Mouse (Mus musculus) forebrain, embryonic 14.5 days (tissue): ENCODE results near the gene Ehd1. TPM values are rescaled to one million over a fixed set of nuclear protein-coding genes. Genes with fewer than 3 reads are reported as not detected.
A peak's percentile ranks its signal among the peaks of the same experiment; 100 is the strongest.

ENCODE experiments used
- ATAC-seq: fragments of 200-750 bp; cut with Nextera tagmentation; 2 replicates; pipeline ENCODE4 v1.8.0; 2017; ENCODE audit warnings: mild to moderate bottlenecking, moderate library complexity
- DNase-seq: peaks from one replicate; pipeline ENCODE4 v3.0.0-alpha.2; 2015; ENCODE audit warnings: low spot score
- H3K27ac ChIP-seq: fragments of 300-500 bp; sonication (generic); 2 replicates; pipeline ENCODE4 v1.5.1; 2014; ENCODE audit warnings: low read depth, mild to moderate bottlenecking, control low read depth, low read length, moderate library complexity
- H3K27me3 ChIP-seq: fragments of 300-500 bp; sonication (generic); replicated peaks from 2 replicates; pipeline ENCODE4 v1.6.1; 2014; ENCODE audit warnings: low read length, control low read depth, mixed read lengths; ENCODE audit not compliant: control insufficient read depth, insufficient read depth
- H3K36me3 ChIP-seq: fragments of 300-500 bp; sonication (generic); 2 replicates; pipeline ENCODE4 v1.6.1; 2014; ENCODE audit warnings: low read length, control low read depth; ENCODE audit not compliant: control insufficient read depth, insufficient read depth
- H3K4me1 ChIP-seq: fragments of 300-500 bp; sonication (generic); 2 replicates; pipeline ENCODE4 v1.6.1; 2014; ENCODE audit warnings: antibody characterized with exemption, low read length, control low read depth; ENCODE audit not compliant: control insufficient read depth, insufficient read depth
- H3K4me2 ChIP-seq: fragments of 300-500 bp; sonication (generic); 2 replicates; pipeline ENCODE4 v1.6.1; 2014; ENCODE audit warnings: mild to moderate bottlenecking, control low read depth, low read length
- H3K4me3 ChIP-seq: fragments of 300-500 bp; sonication (generic); 2 replicates; pipeline ENCODE4 v1.5.1; 2014; ENCODE audit warnings: low read depth, low read length, control low read depth
- H3K9ac ChIP-seq: fragments of 300-500 bp; sonication (generic); 2 replicates; pipeline ENCODE4 v1.6.1; 2014; ENCODE audit warnings: mild to moderate bottlenecking, low read length, control low read depth, moderate library complexity
- H3K9me3 ChIP-seq: fragments of 300-500 bp; sonication (generic); replicated peaks from 2 replicates; pipeline ENCODE4 v1.6.1; 2016; ENCODE audit warnings: low read length, control low read depth, mixed read lengths; ENCODE audit not compliant: control insufficient read depth
- WGBS: fragments of 180-500 bp; shearing (Covaris S2); extraction: QIAGEN DNeasy Blood & Tissue Kit; methylation state at CpG from one replicate; pipeline ENCODE4 v1.1.7; 2014; 5-methylcytosine and 5-hydroxymethylcytosine counted together
- microRNA counts: library from miRNA; unstranded; fragments of <30 nt; microRNA quantifications from one replicate; lab custom pipeline; 2016
- microRNA-seq: library from miRNA; unstranded; fragments of <30 nt; microRNA quantifications from one replicate; pipeline ENCODE4, GENCODE M21; 2016
- polyA plus RNA-seq: library from polyadenylated mRNA; unstranded; fragments of >200 nt; fragmentation: Nextera tagmentation; extraction: Ambion mirVana; gene quantifications from 2 replicates; pipeline ENCODE4 v1.2.1, GENCODE M21; 2014

The Ehd1 gene
- polyA plus RNA-seq, 1 experiment from 2014 or later, result 71.3 TPM

- WGBS, result 85% methylated on average over 10 of the region's 10 CpGs
- H3K27me3 ChIP-seq, result no peaks in the 10 kb centered on the region
Measured at GRCm38 (mm10) chr19:6346661-6347060, 70.1 kb downstream of the Ehd1 start.

GRCm38 (mm10) chr19:6347615-6348014 lies 71.1 kb downstream of the Ehd1 start:
- 88% methylated on average over 4 of the region's 4 CpGs for WGBS
- Histone ChIP-seq H3K27ac (no peak overlapping the region), H3K36me3 (peaks cover 76% of the 10 kb centered on the region), H3K4me1 (no peaks in the 10 kb centered on the region), H3K4me2 (no peak overlapping the region), H3K9ac (no peak overlapping the region), H3K4me3 (no peak overlapping the region), H3K27me3 (no peaks in the 10 kb centered on the region), H3K9me3 (no peaks in the 10 kb centered on the region)
- no peak for DNase-seq
- ATAC-seq, result no peak

More at GRCm38 (mm10) chr19:6346661-6347060, 70.1 kb downstream of the Ehd1 start:
- Histone ChIP-seq H3K9me3 (no peaks in the 10 kb centered on the region), H3K4me1 (no peaks in the 10 kb centered on the region), H3K4me2 (no peak overlapping the region), H3K27ac (no peak overlapping the region; the same call in 1 of the 2 replicates), H3K9ac (no peak overlapping the region), H3K36me3 (peaks cover 75% of the 10 kb centered on the region), H3K4me3 (no peak overlapping the region)
- DNase-seq (no peak), ATAC-seq (no peak)

- Histone ChIP-seq H3K4me1 (no peaks in the 10 kb centered on the region), H3K9me3 (no peaks in the 10 kb centered on the region), H3K27me3 (no peaks in the 10 kb centered on the region), H3K4me3 (no peak overlapping the region), H3K27ac (no peak overlapping the region), H3K36me3 (peaks cover 75% of the 10 kb centered on the region), H3K4me2 (no peak overlapping the region), H3K9ac (no peak overlapping the region)
- WGBS, result 87% methylated on average over 9 of the region's 9 CpGs
- no peak for DNase-seq
- ATAC-seq, result no peak
Measured at GRCm38 (mm10) chr19:6348717-6349116, 72.2 kb downstream of the Ehd1 start.

GRCm38 (mm10) chr19:6349215-6349983 lies 72.9 kb downstream of the Ehd1 start:
- Histone ChIP-seq H3K9ac (no peak overlapping the region), H3K4me3 (no peak overlapping the region), H3K27ac (no peak overlapping the region), H3K27me3 (no peaks in the 10 kb centered on the region), H3K9me3 (no peaks in the 10 kb centered on the region), H3K36me3 (peaks cover 75% of the 10 kb centered on the region), H3K4me1 (no peaks in the 10 kb centered on the region), H3K4me2 (no peak overlapping the region)
- WGBS, result 60% methylated on average over 14 of the region's 14 CpGs
- no peak for DNase-seq
- ATAC-seq, result no peak

MicroRNA genes within 50 kb of the gene (microRNA counts, 519-probe panel; counts per million panel counts)
- 1,898 counts per million, percentile 5 among the panel's probes with 10 or more counts for microRNA mmu-miR-192 (lab: Ali Mortazavi, UCI)

Small RNA genes within 50 kb of the gene (microRNA-seq; reads per million reads assigned to microRNA genes)
- gene Mir192 (62.4 reads per million, percentile 51 among the genes with 10 or more reads in this experiment), gene Mir194-2 (56.3 reads per million, percentile 50 among the genes with 10 or more reads in this experiment), gene Mir6989 (0.53 reads per million)

Other genes starting within 250 kb of the Ehd1 start
- gene Syvn1, start 230.1 kb upstream of the Ehd1 start, polyA plus RNA-seq, result 17.6 and 20.2 TPM in 2 replicates
- gene Mrpl49, start 218.9 kb upstream of the Ehd1 start, polyA plus RNA-seq, result 82.8 and 85.5 TPM in 2 replicates
- 626 and 785 TPM in 2 replicates for gene Fau, start 218.9 kb upstream of the Ehd1 start, polyA plus RNA-seq
- gene Znhit2, start 215.5 kb upstream of the Ehd1 start, polyA plus RNA-seq, result 38.2 and 40.5 TPM in 2 replicates
- gene Tm7sf2, start 208.4 kb upstream of the Ehd1 start, polyA plus RNA-seq, result 32.6 and 35.6 TPM in 2 replicates
- gene Vps51, start 199.5 kb upstream of the Ehd1 start, polyA plus RNA-seq, result 59.5 and 73.9 TPM in 2 replicates
- not detected in 2 replicates for gene Tmem262, start 196.7 kb upstream of the Ehd1 start, polyA plus RNA-seq
- gene Gm28374, start 194.5 kb upstream of the Ehd1 start, polyA plus RNA-seq, result 1.1 and 1.4 TPM in 2 replicates
- gene Zfpl1, start 191.8 kb upstream of the Ehd1 start, polyA plus RNA-seq, result 81.1 and 87.2 TPM in 2 replicates
- gene Cdca5, start 191.7 kb upstream of the Ehd1 start, polyA plus RNA-seq, result 20.0 and 28.2 TPM in 2 replicates
- gene AC131692.1, start 182.3 kb upstream of the Ehd1 start, polyA plus RNA-seq, result not detected in 2 replicates
- 0.36 and 0.42 TPM in 2 replicates for gene Naaladl1, start 170.9 kb upstream of the Ehd1 start, polyA plus RNA-seq
- 56.4 and 57.6 TPM in 2 replicates for gene Sac3d1, start 158.1 kb upstream of the Ehd1 start, polyA plus RNA-seq
- 45.6 and 50.2 TPM in 2 replicates for gene Snx15, start 148.4 kb upstream of the Ehd1 start, polyA plus RNA-seq
- not detected in 2 replicates for gene Batf2, start 135.7 kb upstream of the Ehd1 start, polyA plus RNA-seq
- gene Arl2, start 135.2 kb upstream of the Ehd1 start, polyA plus RNA-seq, result 80.3 and 90.2 TPM in 2 replicates
- gene Majin, start 92.3 kb upstream of the Ehd1 start, polyA plus RNA-seq, result not detected in 2 replicates
- 0.30 TPM in 1 of 2 replicates, not detected in the other for gene Gpha2, start 50.3 kb upstream of the Ehd1 start, polyA plus RNA-seq
- gene Ppp2r5b, start 40.9 kb upstream of the Ehd1 start, polyA plus RNA-seq, result 74.3 and 98.9 TPM in 2 replicates
- 7.9 and 9.6 TPM in 2 replicates for gene Atg2a, start 35.1 kb upstream of the Ehd1 start, polyA plus RNA-seq
- gene Cdc42bpg, start 29.7 kb downstream of the Ehd1 start, polyA plus RNA-seq, result 0.61 and 0.72 TPM in 2 replicates
- gene Men1, start 58.3 kb downstream of the Ehd1 start, polyA plus RNA-seq, result 47.7 and 61.6 TPM in 2 replicates
- gene Map4k2, start 64.4 kb downstream of the Ehd1 start, polyA plus RNA-seq, result 6.2 and 11.2 TPM in 2 replicates
- gene Sf1, start 87.0 kb downstream of the Ehd1 start, polyA plus RNA-seq, result 90.4 and 115 TPM in 2 replicates
- 1.3 and 3.0 TPM in 2 replicates for gene Pygm, start 107.7 kb downstream of the Ehd1 start, polyA plus RNA-seq
- gene Rasgrp2, start 122.6 kb downstream of the Ehd1 start, polyA plus RNA-seq, result 28.6 and 30.7 TPM in 2 replicates
- 39.5 and 41.7 TPM in 2 replicates for gene Nrxn2, start 142.0 kb downstream of the Ehd1 start, polyA plus RNA-seq